Mouse (Mus musculus): ENCODE results near the gene S100a11. TPM values are rescaled to one million over a fixed set of nuclear protein-coding genes. Genes with fewer than 3 reads are reported as not detected.

S100a11 gene
- polyA plus RNA-seq, 2 experiments from 2014 or later = 1,103 to 1,136 TPM

GRCm38 (mm10) chr3:93562372-93562771, 42.1 kb downstream of the S100a11 start:
- peak; percentile 76 for ATAC-seq

DNA sequence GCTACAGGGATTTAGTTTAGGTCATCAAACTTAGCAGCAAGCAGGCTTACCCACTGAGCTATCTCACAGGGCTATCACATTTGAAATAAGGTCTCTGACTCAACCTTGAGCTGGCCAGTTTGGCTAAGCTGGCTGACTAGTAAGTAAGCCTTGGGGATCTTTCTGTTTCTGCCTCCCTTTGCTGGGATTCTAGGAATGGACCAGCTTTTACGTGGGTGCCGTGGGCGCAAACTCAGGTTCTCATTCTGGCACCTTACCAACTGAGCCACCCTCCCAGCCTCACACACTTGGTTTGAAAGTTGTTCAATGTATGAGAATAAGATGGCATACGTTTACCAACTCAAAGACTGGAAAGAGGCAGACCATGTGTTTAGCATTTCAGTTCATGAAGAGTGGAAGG, 42.9 kb downstream of the S100a11 start:
- ATAC-seq = no peak

GRCm38 (mm10) chr3:93566892-93567291, 46.6 kb downstream of the S100a11 start:
- ATAC-seq = no peak

DNA sequence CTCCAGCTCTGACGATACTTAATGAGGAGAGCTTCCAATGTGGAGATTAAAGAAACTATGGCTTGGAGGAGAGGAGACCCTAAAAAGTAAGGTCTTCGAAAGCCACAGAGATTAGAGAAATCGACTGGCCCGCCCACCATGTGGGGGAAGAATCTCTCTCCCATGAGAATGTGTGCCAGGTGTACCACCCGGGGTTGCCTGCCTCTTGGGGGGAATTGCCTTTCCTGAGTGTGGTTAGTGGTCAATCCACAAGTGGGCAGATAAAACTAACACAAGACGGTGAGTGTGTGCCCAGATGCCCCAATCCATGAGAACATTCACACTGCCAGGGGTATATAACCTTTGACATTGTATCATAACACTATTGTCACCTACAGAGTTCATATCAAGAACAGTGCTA, 47.4 kb downstream of the S100a11 start:
- no peak for ATAC-seq

DNA sequence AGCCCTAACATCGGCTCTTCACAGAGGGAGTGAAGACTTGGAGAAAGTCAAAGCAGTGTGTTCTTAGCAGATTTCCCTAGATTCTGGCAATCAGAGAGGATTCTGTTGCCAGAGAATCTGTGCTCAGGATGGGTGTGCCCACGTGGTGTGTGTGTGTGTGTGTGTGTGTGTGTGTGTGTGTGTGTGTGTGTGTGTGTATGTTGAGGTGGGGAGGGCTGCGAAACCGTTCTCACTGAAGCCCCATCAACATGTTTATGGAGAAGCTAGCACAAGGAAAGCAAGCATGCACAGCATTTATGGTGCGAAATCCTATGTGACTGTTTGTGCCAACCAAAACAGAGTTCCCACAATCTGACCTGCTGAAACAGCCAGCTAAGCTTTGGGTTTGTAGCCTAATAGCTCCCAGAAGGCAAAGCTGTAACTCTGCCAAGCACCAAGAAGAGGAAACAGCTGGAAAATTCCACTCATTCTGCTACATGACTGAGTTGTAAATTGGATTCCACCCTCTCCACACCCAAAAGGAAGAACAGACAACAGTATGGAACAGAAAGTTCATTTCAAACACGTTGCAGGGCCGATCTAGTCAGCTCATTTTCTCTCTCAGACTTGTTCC, 48.2 kb downstream of the S100a11 start:
- ATAC-seq = no peak

- ATAC-seq = no peak
These were observed 48.8 kb downstream of the S100a11 start for GRCm38 (mm10) chr3:93569046-93569445.

DNA sequence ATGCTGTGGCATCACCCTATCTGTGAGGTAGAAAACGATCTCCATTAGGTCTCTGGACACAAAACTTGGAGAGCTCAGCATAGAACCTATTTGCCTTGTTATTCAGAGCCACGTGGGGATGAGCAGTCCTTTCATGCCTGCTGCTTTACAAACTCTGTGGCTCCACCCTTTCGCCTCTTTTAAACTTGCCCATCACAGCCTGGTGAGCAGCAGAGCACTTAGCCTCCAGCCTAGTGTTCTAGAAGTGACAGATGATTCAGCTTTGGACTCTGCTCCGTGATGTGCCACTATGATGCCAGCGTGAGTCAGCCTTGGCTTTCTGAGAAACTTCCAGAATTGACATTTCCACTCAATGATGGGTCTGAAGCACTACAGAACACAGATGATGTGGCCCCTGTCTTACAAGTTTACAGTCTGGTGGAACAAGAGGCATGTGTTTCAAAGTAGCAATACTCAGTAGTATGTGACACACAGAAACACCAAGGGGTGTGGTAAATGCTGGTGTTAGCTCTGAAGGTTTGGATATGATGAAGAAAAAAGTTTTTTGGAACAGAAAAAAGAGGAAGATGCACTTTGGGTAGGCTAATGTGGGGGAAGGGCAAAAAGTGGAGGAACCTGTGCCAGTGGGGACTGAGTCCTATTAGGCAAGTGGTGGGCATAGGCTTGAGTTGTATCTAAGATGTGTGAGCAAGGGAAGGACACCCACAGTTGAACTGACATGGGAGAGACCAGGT, 51.9 kb downstream of the S100a11 start:
- ATAC-seq = no peak

Other genes starting within 250 kb of the S100a11 start
- gene Flg, start 247.0 kb upstream of the S100a11 start, polyA plus RNA-seq (2017; shearing (Covaris generic)) = not detected
- gene Hrnr, start 200.7 kb upstream of the S100a11 start, polyA plus RNA-seq (2017; shearing (Covaris generic)) = not detected
- gene Rptn, start 126.8 kb upstream of the S100a11 start, polyA plus RNA-seq (2017; shearing (Covaris generic)) = under 1 TPM in 1 of 2 experiments, not detected in 1; 0.11 TPM
- not detected for gene Tchh, start 78.2 kb upstream of the S100a11 start, polyA plus RNA-seq (2017; shearing (Covaris generic))
- not detected for gene Tchhl1, start 51.7 kb upstream of the S100a11 start, polyA plus RNA-seq (2017; shearing (Covaris generic))
- 1,000 to 10,000 TPM; 1,196 to 1,341 TPM for gene S100a10, start 34.6 kb downstream of the S100a11 start, polyA plus RNA-seq (2017; shearing (Covaris generic))
- not detected for gene Tdpoz2, start 132.2 kb downstream of the S100a11 start, polyA plus RNA-seq (2017; shearing (Covaris generic))
- not detected for gene Tdpoz1, start 155.8 kb downstream of the S100a11 start, polyA plus RNA-seq (2017; shearing (Covaris generic))
- gene Gm37596, start 172.6 kb downstream of the S100a11 start, polyA plus RNA-seq (2017; shearing (Covaris generic)) = not detected

Measured in activated CD4-positive, CD25-positive, alpha-beta regulatory T cell, adult 4 months (primary cell).